Mouse (Mus musculus) induced T-regulatory cell, adult 2 months (primary cell): ENCODE results near the gene Mipol1.
A peak's percentile ranks its signal among the peaks of the same experiment; 100 is the strongest.

ENCODE experiments used
- DNase-seq: peaks from one replicate; pipeline ENCODE4 v3.0.0-alpha.2; 2012; ENCODE audit warnings: low read depth

The Mipol1 gene

DNA sequence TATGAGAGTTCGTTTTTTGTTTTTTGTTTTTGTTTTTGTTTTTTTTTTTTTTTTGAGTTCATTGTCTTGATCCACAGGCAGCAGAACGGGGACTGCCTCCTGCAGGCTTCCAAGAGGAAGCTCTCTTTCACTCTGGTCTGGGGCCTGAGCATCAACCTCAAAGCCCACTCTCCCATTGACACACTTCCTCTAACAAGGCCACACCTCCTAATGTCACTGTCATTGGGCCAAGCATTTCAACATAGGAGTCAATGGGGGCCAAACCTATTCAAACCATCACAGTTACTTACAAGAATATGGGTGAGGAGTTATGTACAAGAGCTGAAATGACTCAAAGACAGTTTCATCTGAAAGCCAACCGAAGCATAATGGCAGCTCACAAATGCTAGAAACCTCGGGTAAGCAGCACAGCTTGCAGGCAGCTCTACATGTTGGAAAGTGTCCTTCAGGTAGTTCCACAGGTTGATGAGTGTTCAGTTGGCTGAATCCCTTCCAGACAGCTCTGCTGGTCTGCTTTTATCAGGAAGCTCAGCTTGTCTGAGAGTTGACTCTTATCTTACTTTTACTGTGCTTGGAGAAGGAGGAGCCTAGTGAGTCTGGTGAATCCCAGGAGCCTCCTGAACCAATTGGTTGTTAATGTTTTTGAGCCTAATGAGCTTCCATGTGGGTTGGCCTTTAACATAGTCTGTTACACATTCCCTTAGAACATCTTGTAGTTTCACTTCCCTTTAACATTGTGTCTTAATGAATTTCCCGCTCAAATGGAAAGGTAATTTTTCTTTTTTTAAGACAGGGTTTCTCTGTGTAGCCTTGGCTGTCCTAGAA, 13.7 kb downstream of the Mipol1 start:
- DNase-seq: no peak

DNA sequence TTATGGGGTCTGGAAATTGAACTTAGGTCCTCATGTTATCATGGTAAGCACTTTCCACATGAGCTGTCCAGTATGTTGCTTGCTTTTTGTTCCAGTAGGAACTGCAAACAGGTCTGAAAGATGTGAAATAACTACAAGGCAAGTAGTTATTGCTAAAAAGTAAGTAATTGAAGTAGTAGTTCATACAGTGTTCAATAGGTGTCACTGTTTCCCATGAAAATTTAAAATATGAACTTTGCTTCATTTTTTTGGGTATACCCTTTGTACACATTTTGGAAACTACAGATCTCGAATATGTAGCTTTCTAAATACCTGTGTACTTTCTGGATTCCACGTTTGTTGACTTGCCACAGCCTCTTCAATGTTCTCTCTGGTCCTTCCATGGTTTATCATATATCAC, 28.3 kb downstream of the Mipol1 start:
- peak; percentile 27 for DNase-seq

DNA sequence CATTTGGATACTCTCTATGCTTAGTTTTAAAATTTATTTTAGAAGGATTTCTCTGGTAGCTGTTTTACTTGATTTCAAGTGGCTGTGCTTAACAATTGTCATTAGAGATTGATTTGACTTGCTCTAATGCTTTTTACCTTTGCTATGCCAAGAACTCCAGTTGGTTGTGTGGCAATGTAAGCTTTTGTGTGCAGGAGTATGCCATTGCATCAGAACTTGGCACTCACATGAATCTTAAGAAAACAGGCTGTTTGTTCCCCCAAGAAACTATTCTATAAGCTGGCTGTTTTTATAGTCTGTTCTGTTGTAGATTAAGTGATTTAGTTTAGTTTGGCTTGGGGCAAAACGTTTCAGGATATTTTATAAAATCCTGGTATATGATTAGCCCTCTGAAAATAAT, 45.2 kb downstream of the Mipol1 start:
- no peak for DNase-seq

DNA sequence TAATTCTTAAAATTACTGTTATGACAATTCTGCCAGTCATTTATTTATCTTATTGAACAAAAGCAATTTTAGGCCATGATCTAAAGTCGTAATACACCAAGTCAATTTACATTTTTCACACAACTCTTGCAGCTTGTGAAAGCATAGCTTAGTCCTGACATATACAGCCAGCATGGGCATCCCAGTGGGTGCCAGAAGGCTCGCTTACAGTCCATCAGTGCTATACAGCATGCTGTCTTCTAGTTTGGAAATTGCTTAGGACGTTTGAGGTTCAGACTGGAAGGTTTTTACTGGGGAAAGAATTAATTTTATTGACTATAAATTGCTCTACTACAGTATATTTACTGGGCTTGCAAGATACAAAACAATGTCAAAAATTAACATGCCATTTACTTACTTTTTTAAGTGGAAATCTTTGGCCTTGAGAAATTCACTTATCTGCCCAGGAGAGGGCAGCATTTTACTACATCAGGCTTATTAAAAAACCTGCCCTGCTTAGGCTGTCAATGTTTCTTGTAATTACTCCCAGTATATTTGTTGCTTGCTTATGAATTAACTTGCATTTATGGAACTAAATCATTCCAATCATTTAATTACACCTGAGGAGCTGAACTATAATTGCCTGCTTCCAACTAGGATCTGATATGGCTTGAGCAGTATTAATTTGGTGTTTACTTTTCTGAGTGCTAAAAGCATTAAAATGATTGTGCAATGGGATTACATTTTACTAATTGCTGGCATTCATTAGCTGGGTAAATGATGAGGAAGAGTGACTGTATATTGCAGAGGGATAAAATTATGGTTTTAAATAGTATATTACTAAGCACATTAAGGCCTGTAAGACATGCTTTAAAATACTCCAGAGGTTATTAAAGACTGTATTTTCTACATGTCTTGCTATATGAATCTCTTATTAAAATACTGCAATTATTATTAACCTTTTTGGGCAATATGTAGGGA, 51.2 kb downstream of the Mipol1 start:
- DNase-seq: peak; percentile 45

DNA sequence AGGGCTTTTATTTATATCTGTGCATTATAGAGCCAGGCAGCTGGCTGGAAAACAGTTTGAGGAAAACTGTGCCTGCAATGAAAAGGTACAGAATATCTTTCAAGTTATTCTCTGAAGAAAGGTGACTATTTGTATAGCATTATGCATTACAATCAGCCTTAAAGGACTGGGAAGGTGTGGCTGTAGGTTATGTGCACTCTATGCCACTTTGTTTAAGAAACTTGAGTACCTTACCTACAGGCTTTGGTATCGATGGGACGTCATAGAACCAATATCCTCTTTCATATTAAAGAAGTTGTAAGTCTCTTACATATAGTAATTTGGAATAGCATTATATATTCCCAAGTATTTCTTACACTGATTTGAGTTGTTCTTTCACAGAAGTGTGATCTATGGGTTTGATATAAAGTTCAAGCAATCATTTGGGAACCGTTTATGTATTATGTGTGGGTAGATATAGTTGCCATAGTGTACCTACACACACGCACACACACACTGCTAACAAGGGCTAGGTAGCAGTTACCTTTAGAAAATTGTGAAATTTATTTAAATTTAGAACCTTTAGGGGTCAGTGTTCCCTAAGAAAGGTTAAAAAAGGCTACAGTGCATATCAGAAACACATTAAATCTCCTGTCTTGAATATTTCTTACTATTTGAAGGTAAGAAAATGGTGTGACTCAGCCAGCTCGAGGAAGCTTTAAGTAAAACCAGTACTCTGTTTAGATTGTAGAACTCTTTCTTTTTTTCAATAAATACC, 55.3 kb downstream of the Mipol1 start:
- no peak for DNase-seq

DNA sequence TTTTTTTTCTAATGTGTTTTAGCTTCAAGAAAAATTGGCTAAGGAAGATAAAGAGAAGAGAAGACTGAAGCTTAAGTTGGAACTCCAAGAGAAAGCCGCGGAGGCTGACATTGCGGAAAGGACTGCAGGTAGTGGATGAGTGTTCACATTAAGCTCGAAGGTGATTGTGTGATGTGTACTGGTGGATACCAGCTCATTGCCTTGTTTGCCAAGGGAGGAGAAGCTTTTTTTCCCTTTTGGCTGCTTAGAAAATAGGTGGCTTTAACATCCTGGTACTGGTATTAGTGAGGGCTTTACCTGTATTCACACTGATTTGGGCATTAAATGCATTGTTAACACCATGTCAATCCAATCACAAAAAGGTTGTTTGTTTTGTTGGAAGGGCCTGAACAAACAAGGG, 77.1 kb downstream of the Mipol1 start:
- no peak for DNase-seq

DNA sequence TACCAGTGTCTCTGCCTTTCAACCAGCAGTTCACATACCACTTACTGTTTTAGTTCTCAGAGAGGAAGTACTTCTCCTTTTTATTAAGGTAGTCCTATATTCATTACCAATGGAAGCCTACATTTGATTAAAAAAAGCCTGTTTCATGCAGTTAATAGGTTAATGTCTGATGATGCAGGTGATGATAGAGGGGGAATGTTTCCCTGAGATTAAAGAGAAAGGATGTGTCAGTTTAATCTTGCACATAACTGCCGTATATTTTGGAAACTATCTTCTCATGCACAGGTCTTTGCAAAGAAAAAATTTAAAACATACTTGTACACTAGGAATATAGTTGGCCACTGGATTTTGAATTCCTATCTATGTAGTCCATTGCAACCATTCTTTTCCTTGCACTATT, 77.5 kb downstream of the Mipol1 start:
- DNase-seq: no peak

DNA sequence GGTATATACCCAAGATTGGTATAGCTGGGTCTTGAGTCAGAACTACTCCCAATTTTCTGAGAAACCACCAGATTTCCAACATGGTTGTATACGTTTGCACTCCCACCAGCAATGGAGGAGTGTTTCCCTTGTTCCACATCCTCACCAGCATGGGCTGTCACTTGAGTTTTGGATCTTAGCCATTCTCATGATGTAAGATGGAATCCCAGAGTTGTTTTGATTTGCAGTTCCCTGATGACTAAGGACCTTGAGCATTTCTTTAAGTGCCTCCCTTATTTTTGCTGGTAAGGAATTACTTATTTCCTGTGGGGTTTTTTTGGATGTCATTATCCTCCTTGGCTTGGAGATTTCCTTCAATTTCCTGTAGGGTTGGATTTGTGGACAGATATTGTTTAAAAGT, 108.8 kb downstream of the Mipol1 start:
- DNase-seq: no peak

DNA sequence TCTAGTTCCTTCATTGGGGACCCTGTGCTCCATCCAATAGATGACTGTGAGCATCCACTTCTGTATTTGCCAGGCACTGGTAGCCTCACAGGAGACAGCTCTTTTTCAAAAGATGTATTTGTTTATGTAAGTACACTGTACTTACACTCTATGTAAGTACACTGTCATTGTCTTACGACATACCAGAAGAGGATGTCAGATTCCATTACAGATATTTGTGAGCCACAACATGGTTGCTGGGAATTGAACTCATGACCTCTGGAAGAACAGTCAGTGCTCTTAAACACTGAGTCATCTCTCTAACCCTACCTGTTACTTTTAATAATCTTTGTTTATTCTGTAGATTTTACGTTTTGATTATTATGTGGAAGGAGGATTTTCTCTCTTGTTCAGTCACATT, 109.9 kb downstream of the Mipol1 start:
- DNase-seq: no peak

DNA sequence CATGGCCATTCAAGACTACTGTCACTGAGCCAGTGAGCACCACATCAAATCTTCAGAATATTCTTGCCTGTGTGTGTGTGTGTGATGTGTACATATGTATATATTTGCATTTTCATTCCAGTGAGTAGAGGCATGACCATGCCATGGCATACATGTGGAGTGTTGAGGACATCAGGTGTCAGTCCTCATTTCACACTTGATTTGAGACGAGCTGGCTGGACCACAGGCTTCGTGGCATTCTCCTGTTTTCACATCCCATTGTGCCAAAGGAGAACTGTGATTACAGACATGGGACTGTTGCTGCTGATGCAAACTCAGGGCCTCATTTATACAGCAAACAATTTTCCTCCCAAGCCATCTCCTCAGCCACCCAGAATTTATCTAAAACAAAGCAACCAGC, 132.5 kb downstream of the Mipol1 start:
- no peak for DNase-seq

DNA sequence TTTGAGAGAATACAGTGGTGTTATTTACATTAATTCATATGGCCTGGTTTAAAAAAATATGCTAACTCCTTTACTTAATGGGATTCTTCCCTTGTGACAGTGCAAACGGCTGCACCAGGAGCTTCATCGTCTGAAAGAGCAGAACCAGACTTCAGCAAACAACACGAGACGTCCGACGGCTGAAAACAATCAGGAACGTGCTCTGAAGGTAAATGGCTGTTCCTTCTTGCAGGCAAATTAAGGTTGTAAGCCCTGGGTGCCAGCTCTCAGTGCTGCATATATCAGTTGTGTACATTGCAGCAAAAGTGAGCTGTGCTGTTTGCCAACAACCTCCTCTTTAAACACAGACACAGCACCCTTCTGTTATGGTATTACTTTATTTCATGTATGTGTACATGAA, 133.8 kb downstream of the Mipol1 start:
- no peak for DNase-seq

DNA sequence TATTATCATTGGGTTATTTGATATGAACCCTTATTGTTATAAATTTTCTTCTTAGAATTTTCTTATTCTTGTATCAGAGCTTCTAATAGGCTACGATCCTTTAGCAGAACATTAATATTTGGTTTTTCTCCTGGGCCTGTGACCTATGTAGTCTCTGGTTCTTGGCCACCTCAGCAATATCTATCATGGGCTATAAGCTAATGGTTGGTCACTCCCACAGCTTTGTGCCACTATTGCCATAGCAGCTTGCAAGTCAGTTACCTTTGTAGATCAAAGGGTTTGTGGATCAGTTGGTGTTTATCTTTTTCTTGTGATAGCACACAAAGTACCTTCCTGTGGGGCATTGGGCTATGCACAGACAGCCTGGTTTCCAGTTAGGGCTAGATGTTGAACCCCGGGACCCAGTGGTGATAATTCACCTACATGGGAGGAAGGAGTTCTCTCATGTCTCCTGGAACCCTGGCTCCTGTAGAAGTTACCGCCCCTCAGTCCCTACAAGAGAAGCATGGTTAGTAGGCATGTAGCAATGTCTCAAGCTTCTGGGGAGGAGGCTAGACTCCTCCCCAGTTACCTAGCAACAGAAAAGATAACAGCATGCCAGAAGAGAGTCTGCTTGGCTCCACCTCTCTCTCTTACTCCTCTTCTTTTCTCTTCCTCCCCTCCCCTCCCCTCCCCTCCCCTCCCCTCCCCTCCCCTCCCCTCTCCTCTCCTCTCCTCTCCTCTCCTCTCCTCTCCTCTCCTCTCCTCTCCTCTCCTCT, 141.7 kb downstream of the Mipol1 start:
- no peak for DNase-seq

DNA sequence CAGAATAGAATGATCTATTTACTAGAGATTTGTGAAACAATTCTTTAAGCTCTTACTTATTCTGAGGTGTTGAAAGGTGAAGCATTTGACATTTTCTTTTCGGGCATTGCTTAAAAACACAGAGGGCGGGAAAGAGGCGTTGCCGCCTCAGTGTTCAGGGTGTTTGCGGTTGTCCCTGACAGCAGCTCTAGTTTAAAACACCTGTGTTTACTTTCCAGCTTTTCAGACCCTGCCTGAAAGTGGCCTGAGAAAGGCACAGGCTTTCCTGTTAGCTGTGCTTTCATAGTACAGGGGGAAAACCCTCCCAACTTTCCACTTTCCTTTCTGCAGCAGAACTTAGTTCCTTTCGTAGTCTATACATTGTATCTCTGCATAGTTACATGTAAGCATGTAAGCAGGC, 152.6 kb downstream of the Mipol1 start:
- no peak for DNase-seq

DNA sequence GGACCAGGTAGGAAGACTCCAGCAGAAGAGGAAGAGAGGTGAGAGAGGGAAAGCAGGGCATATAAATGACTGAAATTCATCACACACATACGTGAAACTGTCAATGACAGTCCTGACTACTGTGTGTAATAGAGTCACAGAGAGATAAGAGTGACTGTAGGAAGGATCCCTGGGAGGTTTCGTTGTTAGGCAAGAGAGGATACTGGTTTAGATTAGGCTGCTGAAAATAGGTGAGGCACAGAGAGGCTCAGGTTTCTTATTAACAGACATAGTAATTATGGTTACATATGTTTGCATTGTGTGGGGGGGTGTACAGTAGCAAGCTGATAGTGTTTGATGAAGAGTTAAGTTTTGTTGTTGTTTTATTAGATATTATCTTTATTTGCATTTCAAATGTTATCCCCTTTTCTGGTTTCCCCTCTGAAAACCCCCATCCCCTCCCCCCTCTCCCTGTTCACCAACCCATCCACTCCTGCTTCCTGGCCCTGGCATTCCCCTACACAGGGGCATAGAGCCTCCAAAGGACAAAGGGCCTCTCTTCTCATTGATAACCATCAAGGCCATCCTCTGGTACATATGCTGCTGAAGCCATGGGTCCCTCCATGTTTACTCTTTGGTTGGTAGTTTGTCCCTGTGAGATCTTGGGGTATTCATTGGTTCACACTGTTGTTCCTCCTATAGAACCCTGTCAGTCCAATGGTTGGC, 157.5 kb downstream of the Mipol1 start:
- DNase-seq: no peak

DNA sequence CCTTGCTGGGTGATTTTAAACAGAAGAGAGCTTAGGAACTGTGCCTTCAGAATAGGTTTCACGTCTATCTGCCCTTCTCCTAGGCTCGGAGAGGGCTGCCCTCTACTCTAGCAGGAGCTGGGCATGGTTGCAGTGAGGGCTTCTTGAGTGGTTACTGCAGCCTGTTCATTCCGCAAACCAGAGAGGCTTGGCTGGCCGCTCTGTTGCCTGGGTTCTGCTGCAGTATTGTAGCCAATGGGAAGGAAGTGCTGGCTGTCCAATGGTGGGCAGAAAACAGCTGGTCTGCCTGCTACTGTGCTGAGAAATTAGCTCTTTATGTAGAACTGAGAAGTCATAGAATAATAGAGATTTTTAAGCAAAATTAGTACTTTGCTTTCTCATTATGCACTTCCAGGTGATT, 169.3 kb downstream of the Mipol1 start:
- DNase-seq: no peak

DNA sequence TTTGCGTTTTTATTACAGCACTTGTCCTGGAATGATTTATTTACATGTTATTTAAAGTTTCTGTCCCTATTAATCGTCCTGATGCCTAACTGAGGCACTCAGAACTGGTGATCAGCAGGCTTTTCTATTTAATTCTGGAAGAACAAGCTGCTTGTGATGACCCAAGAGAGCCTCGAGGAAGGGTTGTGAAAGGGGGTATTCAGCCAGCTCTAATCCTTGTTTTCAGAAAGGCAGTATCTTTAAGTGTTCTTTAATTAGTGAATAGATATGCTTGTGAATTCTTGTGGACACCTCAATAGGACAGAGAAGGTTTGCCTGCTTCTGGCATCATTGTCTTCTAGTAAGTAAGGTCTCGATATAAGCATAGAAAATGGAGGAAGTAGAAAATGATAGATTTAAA, 170.0 kb downstream of the Mipol1 start:
- DNase-seq: no peak

DNA sequence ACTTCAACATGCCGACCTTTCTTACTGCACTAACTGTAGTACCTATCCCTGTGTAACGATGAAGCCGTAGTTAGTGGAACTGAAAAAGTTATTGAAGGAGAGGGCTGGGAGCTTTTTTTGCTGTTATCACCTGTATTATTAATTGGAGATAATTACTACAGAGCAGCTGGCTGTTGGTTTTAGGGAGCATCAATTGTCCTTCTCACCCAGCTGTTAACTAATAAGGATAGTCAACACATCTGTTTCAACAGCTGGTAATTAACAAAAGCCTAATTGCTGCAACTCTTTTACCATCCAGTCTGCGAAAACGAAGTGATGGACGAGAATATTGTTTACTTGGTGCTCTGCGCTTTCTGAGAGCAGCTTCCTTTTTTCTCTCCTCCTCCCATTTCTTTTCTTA, 170.9 kb downstream of the Mipol1 start:
- no peak for DNase-seq

DNA sequence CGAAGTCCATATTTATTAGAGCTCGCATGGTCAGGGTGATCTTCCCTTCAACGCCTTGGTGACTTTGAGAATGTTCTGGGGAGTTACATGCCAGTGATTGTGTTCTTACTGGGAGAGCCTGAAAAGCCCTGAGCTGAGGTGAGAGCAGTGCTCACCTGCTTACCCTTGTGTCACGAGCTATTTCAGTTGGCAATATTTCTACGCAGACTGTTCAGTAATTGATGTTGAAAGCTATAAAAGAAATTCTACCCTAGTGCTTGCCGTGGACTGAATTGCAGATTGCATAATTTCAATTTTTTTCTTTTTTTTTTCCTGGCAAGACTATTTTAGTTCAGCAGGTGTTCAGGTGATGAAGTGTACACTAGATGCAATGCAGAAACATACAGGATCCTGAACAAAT, 172.1 kb downstream of the Mipol1 start:
- DNase-seq: no peak

DNA sequence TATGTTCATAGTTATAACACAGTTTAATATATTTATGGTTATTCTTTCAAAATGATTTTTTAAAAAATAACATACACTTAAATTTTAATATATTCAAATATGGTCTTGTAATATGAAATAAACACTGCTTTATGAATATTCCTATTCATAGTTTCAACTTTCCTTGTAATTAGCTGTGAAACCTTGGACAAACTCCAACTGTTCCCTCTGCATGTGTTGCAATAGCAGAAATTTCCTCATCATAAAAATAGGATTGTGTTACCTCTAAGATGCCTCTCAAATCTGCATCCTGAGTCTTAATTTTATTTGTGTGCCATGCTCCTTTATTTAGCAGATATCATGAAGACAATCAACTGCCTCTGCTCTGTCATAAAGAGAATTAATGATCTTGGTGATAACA, 179.7 kb downstream of the Mipol1 start:
- no peak for DNase-seq

DNA sequence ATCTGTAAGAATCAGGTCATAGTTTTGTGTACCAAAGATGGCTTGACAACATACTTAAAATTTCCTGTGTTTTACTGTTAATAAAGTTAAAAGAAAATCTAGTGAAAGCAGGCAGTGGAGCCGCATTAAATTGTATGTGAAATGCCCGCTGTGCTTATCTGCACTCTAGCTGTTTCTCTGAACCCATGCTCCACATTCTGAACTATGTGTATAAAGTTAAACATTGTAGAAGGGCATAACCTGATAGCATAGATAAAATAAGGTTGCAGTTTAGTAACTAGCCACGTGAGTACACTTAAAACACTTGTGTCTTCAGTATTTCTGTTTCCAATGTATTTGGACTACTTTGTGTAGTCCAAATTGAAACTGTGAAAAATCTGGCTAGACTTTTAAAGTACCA, 183.6 kb downstream of the Mipol1 start:
- no peak for DNase-seq

DNA sequence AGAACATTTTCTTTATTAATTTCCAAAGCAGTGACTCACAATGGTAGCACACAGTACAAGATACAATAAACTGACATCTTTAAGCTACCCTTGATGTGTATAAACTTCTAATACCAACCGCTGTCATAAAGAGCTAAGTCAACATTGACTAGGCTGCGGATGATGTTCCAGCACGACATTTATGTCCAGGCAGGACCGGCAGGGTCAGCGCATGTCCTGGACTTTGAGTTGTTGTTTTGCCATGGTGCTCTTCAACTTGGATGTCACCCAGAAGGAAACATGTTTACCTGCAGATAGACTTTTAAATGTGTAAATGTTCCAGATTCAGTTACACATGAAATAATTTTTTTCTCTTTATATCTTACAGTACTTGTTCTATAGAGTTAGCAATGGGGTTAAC, 194.7 kb downstream of the Mipol1 start:
- no peak for DNase-seq
